Mouse (Mus musculus) bone marrow, adult 2 months (tissue): Measurements from ENCODE around the gene Phtf1.

Experiments
- CTCF ChIP-seq: fragments of 200-500 bp; IDR thresholded peaks from 2 replicates; pipeline ENCODE4 v1.5.1; 2011; ENCODE audit warnings: low read length, control low read depth; ENCODE audit not compliant: control insufficient read depth, insufficient read depth
- POLR2A ChIP-seq: fragments of 200-500 bp; IDR thresholded peaks from 2 replicates; pipeline ENCODE4 v1.6.1; 2011; ENCODE audit warnings: low read depth, mild to moderate bottlenecking, control low read depth, low read length, borderline replicate concordance; ENCODE audit not compliant: control insufficient read depth

DNA sequence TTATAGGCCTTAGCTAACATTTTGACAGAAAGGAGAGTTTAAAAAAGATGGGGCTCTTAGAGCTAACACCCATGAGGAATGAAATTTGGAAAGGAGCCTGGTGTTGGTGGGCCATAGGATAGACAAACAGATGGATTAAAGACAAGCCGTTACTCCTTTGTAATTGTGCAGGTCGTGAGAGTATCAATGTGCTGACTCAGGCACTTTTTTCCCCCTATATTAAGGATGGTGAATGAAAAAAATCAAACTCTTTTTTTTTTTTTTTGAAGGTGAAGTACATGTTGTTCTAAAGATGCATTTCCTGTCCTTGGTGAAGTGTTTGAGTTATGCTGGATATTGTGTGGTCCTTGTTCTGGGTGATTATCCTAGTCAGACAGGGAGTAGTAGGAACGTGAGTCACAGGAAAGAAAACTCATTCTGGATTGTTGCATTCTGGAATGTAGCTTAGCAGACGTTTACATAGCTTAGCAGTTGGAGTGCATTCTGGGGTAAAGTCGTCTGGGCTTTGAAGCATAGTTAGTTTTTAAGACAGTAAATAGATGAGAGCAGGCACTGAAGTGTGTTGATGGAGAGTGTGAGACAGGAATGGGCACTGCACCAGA lies 20.0 kb downstream of the Phtf1 start:
- TF ChIP-seq CTCF (no peak), POLR2A (no peak)
